Mouse (Mus musculus): ENCODE results near the gene Ctns.

Gene Ctns

DNA sequence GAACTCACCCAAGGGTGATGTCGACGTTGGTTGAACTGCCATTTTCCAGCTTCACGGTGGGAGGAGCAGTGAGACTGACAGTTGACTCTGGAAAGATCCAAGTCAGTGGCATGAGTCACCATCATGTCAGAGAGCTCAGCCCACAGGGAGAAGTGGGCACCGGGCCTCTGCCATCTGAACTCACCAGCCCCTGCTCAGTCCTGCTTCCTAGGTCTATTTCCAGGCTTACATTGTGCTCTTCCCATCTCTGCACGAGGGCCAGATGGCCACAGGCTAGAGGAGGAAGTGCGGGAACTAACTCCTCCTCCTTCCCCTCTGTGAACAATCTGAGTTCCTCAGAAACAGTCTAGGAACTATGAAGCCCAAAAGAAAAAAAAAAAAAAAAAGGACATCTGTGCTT, 5.8 kb downstream of the Ctns start:
- no peak for DNase-seq (ENCODE audit: low spot score)

DNA sequence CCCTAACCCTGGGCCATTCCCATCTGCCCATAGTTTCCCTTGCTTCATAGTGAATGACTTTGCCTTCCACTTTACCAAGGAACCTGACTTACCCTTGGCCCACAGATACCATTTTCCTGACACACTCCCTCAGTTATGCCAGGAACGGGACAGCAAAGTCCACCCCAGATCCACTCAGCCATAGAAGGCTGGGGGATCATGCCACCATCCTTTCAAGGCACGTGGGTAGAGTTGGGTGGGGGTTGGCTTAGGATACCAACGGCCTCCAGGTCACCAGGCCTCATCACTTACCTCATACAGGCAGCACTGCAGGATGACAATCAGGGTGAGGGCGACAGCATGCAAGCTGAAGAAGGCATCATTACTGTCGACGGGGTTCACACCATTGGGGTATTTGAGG, 11.6 kb downstream of the Ctns start:
- DNase-seq (ENCODE audit: low spot score): no peak

- DNase-seq (ENCODE audit: low spot score): no peak
Measured at GRCm38 (mm10) chr11:73185872-73186615, 12.8 kb downstream of the Ctns start.

- DNase-seq (ENCODE audit: low spot score): peak; percentile 47
Measured at GRCm38 (mm10) chr11:73177895-73178294, 20.9 kb downstream of the Ctns start.

GRCm38 (mm10) chr11:73177509-73177875, 21.4 kb downstream of the Ctns start:
- DNase-seq (ENCODE audit: low spot score): peak; percentile 84

- DNase-seq (ENCODE audit: low spot score): peak; percentile 97
Measured at GRCm38 (mm10) chr11:73176608-73177508, 22.0 kb downstream of the Ctns start, which contains the start of the genes Emc6 and Tax1bp3. TSS of gene Emc6 (minus strand) at chr11:73177037. TSS of gene Tax1bp3 (plus strand) at chr11:73177083.

- DNase-seq (ENCODE audit: low spot score): no peak
Measured at GRCm38 (mm10) chr11:73176186-73176585, 22.7 kb downstream of the Ctns start.

- peak; percentile 33 for DNase-seq (ENCODE audit: low spot score)
Measured at GRCm38 (mm10) chr11:73175612-73176011, 23.2 kb downstream of the Ctns start.

DNA sequence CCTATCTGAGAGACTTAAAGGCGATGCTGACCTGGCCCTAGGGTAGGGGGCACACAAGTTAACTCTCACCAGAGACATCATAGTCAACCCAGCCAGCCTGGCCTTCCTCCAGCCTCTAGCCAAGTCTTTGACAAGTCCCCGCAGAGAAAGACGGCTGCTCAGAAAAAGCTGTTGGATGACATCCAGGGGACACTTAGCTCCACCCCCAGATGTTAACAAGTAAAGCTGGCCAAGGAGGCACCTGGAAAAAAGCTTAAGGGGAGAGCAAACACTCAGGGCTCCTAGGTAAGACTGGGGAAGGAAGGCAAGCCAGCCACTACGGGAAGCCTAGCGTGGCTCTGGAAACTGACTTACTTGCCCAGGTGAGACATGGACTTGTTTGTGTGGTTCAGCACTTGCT, 26.7 kb downstream of the Ctns start:
- DNase-seq (ENCODE audit: low spot score): no peak

DNA sequence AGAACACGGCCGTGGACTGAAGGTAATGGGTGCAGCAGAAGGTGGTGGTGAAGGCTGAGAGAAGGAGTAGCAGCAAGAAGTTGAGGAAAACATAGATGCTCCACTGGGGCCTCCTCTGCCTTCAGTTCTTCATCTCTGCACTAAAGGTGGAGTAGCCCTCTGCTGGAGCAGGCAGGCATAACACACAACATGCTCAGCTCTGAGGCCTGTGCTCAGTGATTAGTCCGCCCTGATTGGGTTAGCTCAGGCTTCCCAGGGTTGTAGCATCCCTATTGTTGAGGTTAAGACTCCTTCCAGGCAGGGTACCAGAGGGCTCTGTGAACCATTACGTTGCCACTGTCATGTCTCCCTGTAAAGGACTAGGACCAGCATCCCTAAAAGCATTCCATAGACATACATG, 29.6 kb downstream of the Ctns start:
- DNase-seq (ENCODE audit: low spot score): peak; percentile 83

GRCm38 (mm10) chr11:73168576-73168975, 30.3 kb downstream of the Ctns start:
- DNase-seq (ENCODE audit: low spot score): no peak

DNA sequence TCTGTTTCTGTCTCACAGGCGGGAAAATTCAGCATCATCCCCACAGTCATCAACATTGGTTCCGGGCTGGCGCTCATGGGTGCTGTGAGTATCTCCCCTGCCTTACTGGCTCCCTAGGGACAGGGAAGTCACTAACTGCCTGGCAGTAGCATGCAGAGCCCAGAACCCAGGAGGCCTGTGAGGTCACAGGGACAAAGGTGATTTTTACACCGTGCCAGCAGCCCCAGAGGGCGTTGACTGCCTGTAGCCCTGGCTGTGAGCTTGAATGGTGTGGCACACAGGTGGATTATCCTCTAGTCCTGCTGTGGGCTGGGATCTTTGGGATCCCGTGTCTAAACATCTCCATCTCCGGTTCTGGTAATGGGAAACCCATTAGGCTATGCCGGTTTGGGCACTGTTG, 30.8 kb downstream of the Ctns start:
- DNase-seq (ENCODE audit: low spot score): no peak

GRCm38 (mm10) chr11:73162284-73162683, 36.6 kb downstream of the Ctns start:
- no peak for DNase-seq (ENCODE audit: low spot score)

DNA sequence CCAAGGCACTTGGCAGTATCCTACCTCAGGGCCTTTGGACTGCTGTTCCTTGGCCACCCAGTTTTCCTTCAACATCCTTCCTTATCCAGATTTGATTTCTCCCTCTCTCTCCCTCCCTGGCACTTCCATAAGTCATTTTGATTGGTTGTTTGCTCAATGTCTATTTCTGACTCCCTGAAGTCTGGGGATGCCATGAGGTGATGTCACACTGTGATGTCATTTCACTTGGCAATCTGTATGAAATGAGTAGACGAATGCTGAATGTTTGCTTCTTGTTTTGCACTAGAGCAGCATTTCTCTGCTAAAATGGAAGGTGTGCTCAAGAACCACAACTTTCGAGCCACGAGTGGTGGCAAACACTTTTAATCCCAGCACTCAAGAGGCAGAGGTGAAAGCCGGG, 37.2 kb downstream of the Ctns start:
- DNase-seq (ENCODE audit: low spot score): no peak

DNA sequence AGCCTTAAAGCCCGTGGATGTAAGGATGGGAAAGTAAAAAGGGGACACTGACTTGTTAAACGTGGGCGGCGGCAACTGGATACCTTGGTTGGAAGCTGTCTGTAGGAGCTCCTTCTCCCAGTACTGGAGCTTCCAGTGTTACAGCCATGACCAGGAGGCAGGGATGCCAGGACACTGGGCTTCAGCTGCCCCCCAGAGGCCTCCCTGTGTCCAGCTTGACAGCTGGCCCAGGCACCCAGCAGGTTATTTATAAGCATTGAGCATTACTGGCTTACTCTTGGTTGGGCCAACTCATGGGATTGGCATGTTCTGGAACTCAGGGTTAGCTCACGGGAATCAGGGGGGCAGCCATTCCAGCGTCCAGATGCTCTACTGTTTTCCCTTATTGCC, 38.0 kb downstream of the Ctns start:
- peak; percentile 27 for DNase-seq (ENCODE audit: low spot score)

- DNase-seq (ENCODE audit: low spot score): peak; percentile 78
Measured at GRCm38 (mm10) chr11:73159957-73160810, 38.7 kb downstream of the Ctns start, which contains the start of gene P2rx5. TSS of gene P2rx5 (plus strand) at chr11:73160421.

DNA sequence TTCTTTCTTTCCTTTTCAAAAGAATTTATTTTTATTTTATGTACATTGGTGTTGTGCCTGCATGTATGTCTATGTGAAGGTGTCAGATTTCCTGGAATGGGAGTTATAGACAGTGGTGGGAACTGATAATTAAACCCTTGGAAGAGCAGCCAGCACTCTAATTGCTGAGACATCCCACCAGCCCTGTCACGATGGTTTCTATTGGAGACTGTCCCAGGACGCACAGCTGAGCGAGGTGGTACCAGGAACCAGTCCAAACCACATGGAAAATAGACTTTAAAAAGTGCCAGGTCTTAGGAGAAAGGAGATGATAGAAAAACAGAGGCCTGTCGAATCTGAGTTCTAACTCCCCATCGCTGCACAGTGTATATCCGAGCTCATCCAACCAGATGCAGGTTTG, 43.8 kb downstream of the Ctns start:
- no peak for DNase-seq (ENCODE audit: low spot score)

DNA sequence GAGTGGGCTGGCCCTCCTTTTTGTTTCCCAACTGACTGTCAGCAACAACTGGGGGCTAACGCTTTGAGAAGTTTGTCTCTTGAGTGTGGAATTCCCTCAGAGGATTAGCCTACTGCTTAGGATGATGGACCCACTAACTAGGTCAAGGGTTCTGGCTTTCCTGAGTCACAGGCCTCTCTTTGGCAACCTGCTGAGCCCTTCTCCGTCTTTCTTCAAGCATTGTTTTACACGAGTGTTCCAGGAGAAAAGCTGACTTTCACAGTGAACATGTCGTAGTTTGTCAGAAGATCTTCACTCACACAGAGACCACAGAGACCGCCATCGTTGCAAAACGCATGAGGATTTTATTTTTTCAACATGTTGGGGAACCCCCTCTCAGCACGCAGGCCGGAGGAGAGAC, 50.6 kb downstream of the Ctns start:
- DNase-seq (ENCODE audit: low spot score): no peak

GRCm38 (mm10) chr11:73146975-73147365, 51.9 kb downstream of the Ctns start:
- no peak for DNase-seq (ENCODE audit: low spot score)

GRCm38 (mm10) chr11:73146026-73146974, 52.5 kb downstream of the Ctns start:
- DNase-seq (ENCODE audit: low spot score): no peak

DNA sequence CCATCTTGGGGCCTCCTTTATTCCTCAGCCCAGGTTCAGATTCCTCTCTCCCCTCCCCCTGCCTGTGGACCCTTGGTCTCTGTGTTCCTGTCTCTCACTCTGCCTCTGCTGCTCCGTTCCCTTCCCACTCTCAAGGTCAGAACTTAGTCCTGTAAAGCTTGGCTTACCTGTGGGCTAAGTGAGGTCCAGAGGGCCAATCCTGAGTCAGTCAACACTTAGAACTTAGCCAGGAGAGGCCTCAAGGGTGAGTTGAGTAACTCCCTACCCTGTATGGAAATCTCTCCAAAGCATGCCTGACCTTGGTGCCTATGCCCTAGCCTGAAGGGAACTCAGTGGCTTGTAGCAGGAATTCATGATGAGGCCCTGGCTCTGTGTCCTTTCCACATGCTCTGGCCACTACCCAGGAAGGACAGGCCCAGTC, 54.6 kb downstream of the Ctns start:
- DNase-seq (ENCODE audit: low spot score): no peak
